Mouse (Mus musculus): ENCODE data around the gene Usp34. TPM values are rescaled to one million over a fixed set of nuclear protein-coding genes. Genes with fewer than 3 reads are reported as not detected.
"Not testable (repeated sequence)": the region's sequence is repeated elsewhere in the genome, so short reads cannot be mapped to it uniquely, and the experiment has no call there.

Gene Usp34
- polyA plus RNA-seq, 1 experiment from 2014 or later = 12.1 TPM

GRCm38 (mm10) chr11:23298301-23298700 is 8.4 kb upstream of the Usp34 start:
- no peaks in the 10 kb centered on the region for H3K4me1 ChIP-seq (replicated peaks)
- no peak overlapping the region for H3K4me2 ChIP-seq
- no peak overlapping the region for H3K4me3 ChIP-seq
- no peak for ATAC-seq (replicated peaks; ENCODE audit: insufficient number of reproducible peaks, insufficient read depth, low FRiP score, low read depth)
- no peaks in the 10 kb centered on the region for H3K27me3 ChIP-seq
- H3K9me3 ChIP-seq (replicated peaks) = no peaks in the 10 kb centered on the region
- H3K27ac ChIP-seq = no peak overlapping the region
- H3K9ac ChIP-seq = no peak overlapping the region
- peaks cover 45% of the 10 kb centered on the region for H3K36me3 ChIP-seq
- 92% methylated on average over 2 of the region's 2 CpGs for WGBS

- H3K27ac ChIP-seq = no peak overlapping the region
- no peaks in the 10 kb centered on the region for H3K9me3 ChIP-seq (replicated peaks)
- H3K4me2 ChIP-seq = no peak overlapping the region
- H3K27me3 ChIP-seq = no peaks in the 10 kb centered on the region
- H3K9ac ChIP-seq = no peak overlapping the region
- 86% methylated on average over 1 of the region's 1 CpGs for WGBS
- no peaks in the 10 kb centered on the region for H3K4me1 ChIP-seq (replicated peaks)
- no peak for ATAC-seq (replicated peaks; ENCODE audit: insufficient number of reproducible peaks, insufficient read depth, low FRiP score, low read depth)
- H3K36me3 ChIP-seq = peaks cover 29% of the 10 kb centered on the region
- H3K4me3 ChIP-seq = no peak overlapping the region
Observed at GRCm38 (mm10) chr11:23299910-23300309, 6.8 kb upstream of the Usp34 start.

- H3K36me3 ChIP-seq = 0 out of 2 replicates have a peak, but pooled peaks cover under 1% of the 10 kb centered on the region
- no peak for ATAC-seq (replicated peaks; ENCODE audit: insufficient number of reproducible peaks, insufficient read depth, low FRiP score, low read depth)
- H3K4me2 ChIP-seq = no peak overlapping the region
- H3K9me3 ChIP-seq (replicated peaks) = no peaks in the 10 kb centered on the region
- peaks cover 3% of the 10 kb centered on the region; the same call in 1 of the 2 replicates for H3K4me1 ChIP-seq (replicated peaks)
- no peak overlapping the region for H3K27ac ChIP-seq
- no peak overlapping the region for H3K4me3 ChIP-seq
- 67% methylated on average over 1 of the region's 1 CpGs for WGBS
- H3K27me3 ChIP-seq = no peaks in the 10 kb centered on the region
- no peak overlapping the region for H3K9ac ChIP-seq
Observed at GRCm38 (mm10) chr11:23303126-23303525, 3.6 kb upstream of the Usp34 start.

GRCm38 (mm10) chr11:23305101-23305672 is 1.5 kb upstream of the Usp34 start:
- WGBS = 39% methylated on average over 10 of the region's 10 CpGs
- ATAC-seq (replicated peaks; ENCODE audit: insufficient number of reproducible peaks, insufficient read depth, low FRiP score, low read depth) = not testable (repeated sequence)
- peaks cover 13% of the 10 kb centered on the region for H3K4me1 ChIP-seq (replicated peaks)

GRCm38 (mm10) chr11:23305673-23306608 is 754 bp upstream of the Usp34 start:
- Histone ChIP-seq H3K27ac (peak overlapping the region; percentile 98), H3K4me2 (peak overlapping the region; percentile 63), H3K9me3 (replicated peaks) (no peaks in the 10 kb centered on the region), H3K4me3 (peak overlapping the region; percentile 98), H3K36me3 (no peaks in the 10 kb centered on the region), H3K9ac (peak overlapping the region; percentile 97), H3K4me1 (replicated peaks) (peaks cover 13% of the 10 kb centered on the region), H3K27me3 (no peaks in the 10 kb centered on the region)
- peak; percentile 97 for ATAC-seq (replicated peaks; ENCODE audit: insufficient number of reproducible peaks, insufficient read depth, low FRiP score, low read depth)
- WGBS = under 1% methylated on average over 82 of the region's 98 CpGs

More at GRCm38 (mm10) chr11:23305101-23305672, 1.5 kb upstream of the Usp34 start:
- H3K36me3 ChIP-seq; H3K27me3 ChIP-seq; H3K9me3 ChIP-seq (replicated peaks): not testable (repeated sequence)
- H3K4me3 ChIP-seq = peak overlapping the region; percentile 98
- H3K27ac ChIP-seq = peak overlapping the region; percentile 98
- peak overlapping the region; percentile 63 for H3K4me2 ChIP-seq
- 0 out of 2 replicates have a peak overlapping the region, but pooled peaks have one; percentile 86 for H3K9ac ChIP-seq

GRCm38 (mm10) chr11:23307566-23307920 is 848 bp downstream of the Usp34 start:
- H3K27ac ChIP-seq = peak overlapping the region; percentile 98
- peak overlapping the region; percentile 98 for H3K4me3 ChIP-seq
- peak overlapping the region; percentile 97 for H3K9ac ChIP-seq
- H3K36me3 ChIP-seq = no peaks in the 10 kb centered on the region
- 2% methylated on average over 6 of the region's 6 CpGs for WGBS
- ATAC-seq (replicated peaks; ENCODE audit: insufficient number of reproducible peaks, insufficient read depth, low FRiP score, low read depth) = no peak
- peak overlapping the region; percentile 61 for H3K4me2 ChIP-seq
- no peaks in the 10 kb centered on the region for H3K9me3 ChIP-seq (replicated peaks)
- peaks cover 13% of the 10 kb centered on the region for H3K4me1 ChIP-seq (replicated peaks)
- no peaks in the 10 kb centered on the region for H3K27me3 ChIP-seq

GRCm38 (mm10) chr11:23313496-23313895 is 6.8 kb downstream of the Usp34 start:
- Histone ChIP-seq H3K36me3 (no peaks in the 10 kb centered on the region), H3K4me1 (replicated peaks) (peaks cover 7% of the 10 kb centered on the region), H3K4me3 (no peak overlapping the region), H3K9me3 (replicated peaks) (no peaks in the 10 kb centered on the region), H3K4me2 (no peak overlapping the region), H3K9ac (no peak overlapping the region), H3K27ac (no peak overlapping the region), H3K27me3 (no peaks in the 10 kb centered on the region)
- WGBS = 26% methylated on average over 1 of the region's 1 CpGs
- ATAC-seq (replicated peaks; ENCODE audit: insufficient number of reproducible peaks, insufficient read depth, low FRiP score, low read depth) = no peak

GRCm38 (mm10) chr11:23329413-23329812 is 22.7 kb downstream of the Usp34 start:
- Histone ChIP-seq H3K4me1 (replicated peaks) (no peaks in the 10 kb centered on the region), H3K4me2 (no peak overlapping the region), H3K27ac (no peak overlapping the region), H3K4me3 (no peak overlapping the region), H3K36me3 (no peaks in the 10 kb centered on the region), H3K9me3 (replicated peaks) (no peaks in the 10 kb centered on the region), H3K9ac (no peak overlapping the region), H3K27me3 (no peaks in the 10 kb centered on the region)
- ATAC-seq (replicated peaks; ENCODE audit: insufficient number of reproducible peaks, insufficient read depth, low FRiP score, low read depth) = no peak
- WGBS = 75% methylated on average over 2 of the region's 2 CpGs

- H3K9ac ChIP-seq = no peak overlapping the region
- no peaks in the 10 kb centered on the region for H3K27me3 ChIP-seq
- no peak overlapping the region for H3K27ac ChIP-seq
- no peaks in the 10 kb centered on the region for H3K4me1 ChIP-seq (replicated peaks)
- no peak for ATAC-seq (replicated peaks; ENCODE audit: insufficient number of reproducible peaks, insufficient read depth, low FRiP score, low read depth)
- 73% methylated on average over 3 of the region's 3 CpGs for WGBS
- H3K4me2 ChIP-seq = no peak overlapping the region
- no peak overlapping the region for H3K4me3 ChIP-seq
- no peaks in the 10 kb centered on the region for H3K9me3 ChIP-seq (replicated peaks)
- H3K36me3 ChIP-seq = no peaks in the 10 kb centered on the region
Observed at GRCm38 (mm10) chr11:23332136-23332535, 25.4 kb downstream of the Usp34 start.

- 50% methylated on average over 1 of the region's 1 CpGs for WGBS
- Histone ChIP-seq H3K27me3 (no peaks in the 10 kb centered on the region), H3K27ac (no peak overlapping the region), H3K4me3 (no peak overlapping the region), H3K36me3 (peaks cover 8% of the 10 kb centered on the region; the same call in 1 of the 2 replicates), H3K4me1 (replicated peaks) (no peaks in the 10 kb centered on the region), H3K9me3 (replicated peaks) (no peaks in the 10 kb centered on the region), H3K9ac (no peak overlapping the region), H3K4me2 (no peak overlapping the region)
- ATAC-seq (replicated peaks; ENCODE audit: insufficient number of reproducible peaks, insufficient read depth, low FRiP score, low read depth) = no peak
Observed at GRCm38 (mm10) chr11:23335160-23335559, 28.5 kb downstream of the Usp34 start.

GRCm38 (mm10) chr11:23357226-23357625 is 50.5 kb downstream of the Usp34 start:
- H3K9ac ChIP-seq; H3K4me2 ChIP-seq; H3K27ac ChIP-seq; H3K4me1 ChIP-seq (replicated peaks); H3K27me3 ChIP-seq; ATAC-seq (replicated peaks; ENCODE audit: insufficient number of reproducible peaks, insufficient read depth, low FRiP score, low read depth); H3K4me3 ChIP-seq; H3K9me3 ChIP-seq (replicated peaks): not testable (repeated sequence)
- peaks cover 26% of the 10 kb centered on the region for H3K36me3 ChIP-seq
- WGBS = 67% methylated on average over 5 of the region's 5 CpGs
